Mouse (Mus musculus): ENCODE results near the gene Apip. TPM values are rescaled to one million over a fixed set of nuclear protein-coding genes. Genes with fewer than 3 reads are reported as not detected.

The Apip gene
- 13.2 TPM for total RNA-seq (2023)

DNA sequence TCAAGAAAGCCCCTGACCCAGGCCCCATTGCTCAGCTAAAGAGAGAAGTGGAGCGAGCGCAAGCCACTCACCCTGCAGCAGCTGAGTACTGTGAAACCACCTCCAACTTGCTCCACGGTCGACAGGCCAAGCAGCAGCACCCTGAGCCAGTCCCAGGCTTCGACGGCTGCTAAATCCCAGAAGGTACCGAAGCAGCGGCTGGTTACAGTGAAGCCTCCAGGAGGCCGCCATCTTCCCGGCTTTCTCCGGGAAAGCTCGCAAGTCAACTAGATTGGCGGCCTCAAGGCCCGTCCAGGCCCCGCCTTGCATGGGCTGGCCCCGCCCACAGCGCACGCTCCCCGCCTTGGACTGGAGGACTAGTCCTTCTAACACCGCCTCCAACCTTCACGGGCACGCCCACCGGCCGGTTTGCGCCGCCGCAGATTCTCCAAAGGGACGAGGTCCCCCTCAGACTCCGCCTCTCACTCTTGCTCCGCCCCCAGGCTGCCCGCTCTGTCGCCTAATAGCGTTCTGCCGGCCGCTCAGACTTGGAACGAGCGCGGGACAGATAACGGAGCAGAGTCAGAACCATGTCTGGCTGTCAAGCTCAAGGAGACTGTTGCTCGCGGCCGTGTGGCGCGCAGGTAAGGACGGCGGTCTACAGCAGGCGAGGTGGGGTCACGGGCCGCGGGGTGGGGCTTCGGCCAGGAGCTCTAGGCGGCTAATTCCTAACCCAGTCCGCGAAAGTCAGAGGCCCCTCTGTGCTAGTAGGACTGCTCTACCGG is at the start of gene Apip, which contains the start of gene Pdhx:
TSS of gene Apip (plus strand) at position 457 of the 764 bp plus-strand sequence.
TSS of gene Pdhx (minus strand) at position 295 of the 764 bp plus-strand sequence.

Other genes with a start within 250 kb of the Apip start
- gene Cd44, start 172.0 kb upstream of the Apip start, total RNA-seq (2023), result 48.4 TPM
- 9.5 TPM for gene Pdhx, start 162 bp upstream of the Apip start, total RNA-seq (2023)
- 0.23 TPM for gene Ehf, start 229.6 kb downstream of the Apip start, total RNA-seq (2023)